Mouse (Mus musculus) kidney, postnatal 0 days (tissue): Measurements from ENCODE around the gene Actl11. TPM values are rescaled to one million over a fixed set of nuclear protein-coding genes. Genes with fewer than 3 reads are reported as not detected.

Source experiments
- ATAC-seq: fragments of 200-750 bp; cut with Nextera tagmentation; replicated peaks from 2 replicates; pipeline ENCODE4 v1.8.0; 2017; ENCODE audit warnings: low read depth, moderate number of reproducible peaks, moderate TSS enrichment, moderate library complexity; ENCODE audit not compliant: low FRiP score
- DNase-seq: peaks from one replicate; pipeline ENCODE4 v3.0.0-alpha.2; 2016; ENCODE audit warnings: low spot score
- H3K27ac ChIP-seq: fragments of 300-500 bp; sonication (generic); 2 replicates; pipeline ENCODE4 v1.5.1; 2014; ENCODE audit warnings: mild to moderate bottlenecking
- H3K27me3 ChIP-seq: fragments of 300-500 bp; sonication (generic); 2 replicates; pipeline ENCODE4 v1.6.1; 2014; ENCODE audit warnings: low read length, mixed read lengths; ENCODE audit not compliant: insufficient read depth
- H3K36me3 ChIP-seq: fragments of 300-500 bp; sonication (generic); 2 replicates; pipeline ENCODE4 v1.6.1; 2014; ENCODE audit warnings: low read length, mixed read lengths; ENCODE audit not compliant: insufficient read depth
- H3K4me1 ChIP-seq: fragments of 300-500 bp; sonication (generic); replicated peaks from 2 replicates; pipeline ENCODE4 v1.6.1; 2014; ENCODE audit warnings: antibody characterized with exemption, low read length, mixed read lengths; ENCODE audit not compliant: insufficient read depth
- H3K4me2 ChIP-seq: fragments of 300-500 bp; sonication (generic); 2 replicates; pipeline ENCODE4 v1.6.1; 2014; ENCODE audit warnings: mild to moderate bottlenecking, low read length, moderate library complexity, mixed read lengths
- H3K4me3 ChIP-seq: fragments of 300-500 bp; sonication (generic); replicated peaks from 2 replicates; pipeline ENCODE4 v1.5.1; 2014; ENCODE audit warnings: low read depth, low read length
- H3K9ac ChIP-seq: fragments of 300-500 bp; sonication (generic); 2 replicates; pipeline ENCODE4 v1.6.1; 2014; ENCODE audit warnings: low read depth, low read length
- H3K9me3 ChIP-seq: fragments of 300-500 bp; sonication (generic); replicated peaks from 2 replicates; pipeline ENCODE4 v1.6.1; 2016; ENCODE audit warnings: low read length, inconsistent platforms, mixed read lengths
- CTCF ChIP-seq: IDR thresholded peaks from 2 replicates; pipeline ENCODE4 v1.5.1; 2016; ENCODE audit warnings: antibody characterized with exemption, low read depth, mild to moderate bottlenecking, moderate library complexity
- WGBS: fragments of 180-500 bp; shearing (Covaris S2); extraction: QIAGEN DNeasy Blood & Tissue Kit; methylation state at CpG from one replicate; pipeline ENCODE4 v1.1.7; 2014; 5-methylcytosine and 5-hydroxymethylcytosine counted together
- polyA plus RNA-seq: library from polyadenylated mRNA; unstranded; fragments of >200 nt; fragmentation: Nextera tagmentation; extraction: Ambion mirVana; gene quantifications from 2 replicates; pipeline ENCODE4 v1.2.1, GENCODE M21; 2015

Actl11 gene
- not detected in 2 replicates for polyA plus RNA-seq

- Histone ChIP-seq H3K27me3 (no peaks in the 10 kb centered on the region), H3K4me3 (no peak within 1 kb of the TSS), H3K9ac (no peak within 1 kb of the TSS), H3K9me3 (no peaks in the 10 kb centered on the region), H3K4me1 (no peaks in the 10 kb centered on the region), H3K36me3 (no peaks in the 10 kb centered on the region), H3K27ac (no peak within 1 kb of the TSS), H3K4me2 (no peak within 1 kb of the TSS)
- TF ChIP-seq CTCF = no peak
- ATAC-seq (no peak), DNase-seq (no peak)
- WGBS = 81% methylated on average over 3 of the region's 3 CpGs
Measured at GRCm38 (mm10) chr9:107928169-107928568, at the start of gene Actl11. Actl11 (plus strand) TSS chr9:107928469.

GRCm38 (mm10) chr9:107880411-107880810 is 47.9 kb upstream of the Actl11 start:
- Histone ChIP-seq H3K4me1 (no peaks in the 10 kb centered on the region), H3K9me3 (no peaks in the 10 kb centered on the region), H3K36me3 (no peaks in the 10 kb centered on the region), H3K27me3 (no peaks in the 10 kb centered on the region), H3K4me3 (no peak overlapping the region), H3K4me2 (no peak overlapping the region), H3K27ac (no peak overlapping the region), H3K9ac (no peak overlapping the region)
- DNase-seq = no peak
- TF ChIP-seq CTCF = no peak
- 71% methylated on average over 4 of the region's 4 CpGs for WGBS
- no peak for ATAC-seq

- peak within 1 kb of the TSS; percentile 79 for H3K27ac ChIP-seq
- peak; percentile 95 for ATAC-seq
- WGBS = under 1% methylated on average over 28 of the region's 28 CpGs
- DNase-seq = peak; percentile 86
- no peaks in the 10 kb centered on the region for H3K27me3 ChIP-seq
- peak within 1 kb of the TSS; percentile 70 for H3K9ac ChIP-seq
- H3K36me3 ChIP-seq = no peaks in the 10 kb centered on the region
- H3K9me3 ChIP-seq = no peaks in the 10 kb centered on the region
- H3K4me2 ChIP-seq = peak within 1 kb of the TSS; percentile 90
- no peak; the same call in 1 of the 2 replicates for TF ChIP-seq CTCF
- peak within 1 kb of the TSS; percentile 73 for H3K4me3 ChIP-seq
- H3K4me1 ChIP-seq = no peaks in the 10 kb centered on the region
Measured at GRCm38 (mm10) chr9:107887804-107888266, 40.4 kb upstream of the Actl11 start, which contains the start of gene Mon1a. Mon1a (plus strand) TSS chr9:107888151.

GRCm38 (mm10) chr9:107888267-107888850 is 39.9 kb upstream of the Actl11 start:
- no peaks in the 10 kb centered on the region for H3K27me3 ChIP-seq
- ATAC-seq = peak; percentile 63
- H3K36me3 ChIP-seq = no peaks in the 10 kb centered on the region
- peak overlapping the region; percentile 73 for H3K4me3 ChIP-seq
- H3K4me2 ChIP-seq = peak overlapping the region; percentile 90
- TF ChIP-seq CTCF = no peak
- H3K9ac ChIP-seq = peak overlapping the region; percentile 70
- WGBS = 2% methylated on average over 18 of the region's 18 CpGs
- no peaks in the 10 kb centered on the region for H3K4me1 ChIP-seq
- H3K27ac ChIP-seq = peak overlapping the region; percentile 79
- DNase-seq = peak; percentile 57
- H3K9me3 ChIP-seq = no peaks in the 10 kb centered on the region

GRCm38 (mm10) chr9:107890260-107890659 is 38.0 kb upstream of the Actl11 start:
- Histone ChIP-seq H3K4me1 (no peaks in the 10 kb centered on the region), H3K9ac (no peak overlapping the region), H3K36me3 (no peaks in the 10 kb centered on the region), H3K9me3 (no peaks in the 10 kb centered on the region), H3K27me3 (no peaks in the 10 kb centered on the region), H3K27ac (no peak overlapping the region), H3K4me3 (no peak overlapping the region), H3K4me2 (no peak overlapping the region)
- ATAC-seq = no peak
- no peak for DNase-seq
- 92% methylated on average over 6 of the region's 6 CpGs for WGBS
- no peak for TF ChIP-seq CTCF

- H3K9ac ChIP-seq = no peak overlapping the region
- ATAC-seq (no peak), DNase-seq (no peak)
- TF ChIP-seq CTCF = peak; percentile 56
- H3K36me3 ChIP-seq = no peaks in the 10 kb centered on the region
- no peak overlapping the region for H3K4me3 ChIP-seq
- H3K9me3 ChIP-seq = no peaks in the 10 kb centered on the region
- H3K4me2 ChIP-seq = no peak overlapping the region
- no peak overlapping the region for H3K27ac ChIP-seq
- no peaks in the 10 kb centered on the region for H3K27me3 ChIP-seq
- 96% methylated on average over 1 of the region's 1 CpGs for WGBS
- no peaks in the 10 kb centered on the region for H3K4me1 ChIP-seq
Measured at GRCm38 (mm10) chr9:107891023-107891422, 37.2 kb upstream of the Actl11 start.
